8 mouse cellular contexts compared by ENCODE assay signal in the genomic region with DNA sequence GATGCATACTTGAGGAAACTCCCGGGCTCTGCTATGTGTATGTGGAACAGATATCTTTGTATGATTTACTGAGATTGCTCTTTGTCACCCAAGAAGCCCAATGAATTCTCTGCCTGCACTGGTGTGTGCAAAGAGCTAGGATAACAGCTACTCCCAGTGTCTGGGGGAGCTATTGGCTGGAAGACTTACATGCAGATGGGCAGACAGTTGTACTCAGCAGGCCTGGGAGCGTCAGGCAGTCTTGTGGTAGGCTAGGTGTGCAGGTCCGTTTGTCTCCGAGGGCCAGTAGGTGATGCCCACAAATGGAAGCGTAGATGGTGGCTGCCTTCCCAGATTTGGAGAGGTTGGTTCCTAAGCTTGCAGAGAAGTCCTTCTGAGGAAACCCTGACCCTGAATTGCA. TPM values are rescaled to one million over a fixed set of nuclear protein-coding genes. Genes with fewer than 3 reads are reported as not detected.
DNase-seq lines count a peak whose midpoint lies in the region; ATAC-seq and TF ChIP-seq lines count a peak whose summit lies in the region.

No protein-coding gene starts in this region.

- no peak for TF ChIP-seq CTCF in intestine, postnatal 0 days (IDR thresholded peaks at IDR 0.05; ENCODE audit: low read depth)

- no peak overlapping the region for H3K27ac ChIP-seq in limb, embryonic 12.5 days
- H3K27ac ChIP-seq in limb, embryonic 10.5 days, result no peak overlapping the region
- H3K27ac ChIP-seq in embryonic facial prominence, embryonic 10.5 days (replicated peaks), result peak overlapping the region; percentile 63
- no peak overlapping the region for H3K27ac ChIP-seq in intestine, postnatal 0 days (ENCODE audit: low read depth, low read length)

- H3K4me2 ChIP-seq in limb, embryonic 12.5 days, result 0 out of 2 replicates have a peak overlapping the region, but pooled peaks have one; percentile 96
- peak overlapping the region; percentile 92 for H3K4me2 ChIP-seq in intestine, postnatal 0 days (replicated peaks; ENCODE audit: low read depth)

- no peak for ATAC-seq in limb, embryonic 12.5 days (ENCODE audit: insufficient number of reproducible peaks, insufficient read depth, low FRiP score, low TSS enrichment, low read depth)
- no peak for ATAC-seq in intestine, postnatal 0 days
- no peak for ATAC-seq in CD4-positive, CD25-positive, alpha-beta regulatory T cell, adult 4 months

- no peak for DNase-seq in limb, embryonic 10.5 days (ENCODE audit: low spot score)
- DNase-seq in embryonic facial prominence, embryonic 10.5 days (ENCODE audit: low spot score), result peak; percentile 21
- DNase-seq in right cerebral cortex, postnatal 25 days, result peak; percentile 26
- DNase-seq in embryo, embryonic 10 days (ENCODE audit: low spot score), result no peak
- DNase-seq in lung, postnatal 10 days, result no peak

- H3K36me3 ChIP-seq in limb, embryonic 12.5 days, result no peaks in the 10 kb centered on the region
- H3K36me3 ChIP-seq in limb, embryonic 10.5 days, result no peaks in the 10 kb centered on the region
- no peaks in the 10 kb centered on the region for H3K36me3 ChIP-seq in embryonic facial prominence, embryonic 10.5 days (replicated peaks)
- H3K36me3 ChIP-seq in intestine, postnatal 0 days (ENCODE audit: control insufficient read depth, insufficient read depth), result peaks cover 6% of the 10 kb centered on the region; the same call in 1 of the 2 replicates

- no peak overlapping the region for H3K9ac ChIP-seq in limb, embryonic 12.5 days (replicated peaks)
- no peak overlapping the region for H3K9ac ChIP-seq in intestine, postnatal 0 days (ENCODE audit: low read depth, low read length)

- H3K27me3 ChIP-seq in limb, embryonic 12.5 days, result peaks cover 54% of the 10 kb centered on the region
- H3K27me3 ChIP-seq in limb, embryonic 10.5 days (ENCODE audit: low read depth, poor library complexity, severe bottlenecking), result peaks cover 43% of the 10 kb centered on the region
- peaks cover 43% of the 10 kb centered on the region for H3K27me3 ChIP-seq in embryonic facial prominence, embryonic 10.5 days (replicated peaks; ENCODE audit: low read depth, poor library complexity, severe bottlenecking)
- H3K27me3 ChIP-seq in intestine, postnatal 0 days (replicated peaks; ENCODE audit: control insufficient read depth, insufficient read depth, low read length), result no peaks in the 10 kb centered on the region

- H3K4me1 ChIP-seq in limb, embryonic 12.5 days (replicated peaks), result peaks cover 12% of the 10 kb centered on the region
- H3K4me1 ChIP-seq in limb, embryonic 10.5 days, result peaks cover 33% of the 10 kb centered on the region
- H3K4me1 ChIP-seq in embryonic facial prominence, embryonic 10.5 days, result peaks cover 58% of the 10 kb centered on the region
- 0 out of 2 replicates have a peak, but pooled peaks cover 8% of the 10 kb centered on the region for H3K4me1 ChIP-seq in intestine, postnatal 0 days (replicated peaks; ENCODE audit: control insufficient read depth, insufficient read depth, low read length)

- no peaks in the 10 kb centered on the region for H3K9me3 ChIP-seq in limb, embryonic 12.5 days
- H3K9me3 ChIP-seq in limb, embryonic 10.5 days (replicated peaks), result no peaks in the 10 kb centered on the region
- H3K9me3 ChIP-seq in embryonic facial prominence, embryonic 10.5 days, result no peaks in the 10 kb centered on the region
- H3K9me3 ChIP-seq in intestine, postnatal 0 days (ENCODE audit: control insufficient read depth), result no peaks in the 10 kb centered on the region

- H3K4me3 ChIP-seq in limb, embryonic 12.5 days (replicated peaks), result no peak overlapping the region
- no peak overlapping the region for H3K4me3 ChIP-seq in limb, embryonic 10.5 days
- H3K4me3 ChIP-seq in embryonic facial prominence, embryonic 10.5 days, result peak overlapping the region; percentile 72
- H3K4me3 ChIP-seq in intestine, postnatal 0 days (ENCODE audit: low read depth, low read length), result no peak overlapping the region

- WGBS in limb, embryonic 12.5 days, result 80% methylated on average over 5 of the region's 5 CpGs
- WGBS in limb, embryonic 10.5 days, result 81% methylated on average over 5 of the region's 5 CpGs
- 57% methylated on average over 5 of the region's 5 CpGs for WGBS in embryonic facial prominence, embryonic 10.5 days
- WGBS in intestine, postnatal 0 days, result 85% methylated on average over 5 of the region's 5 CpGs

RNA-seq across cellular contexts. Expression of gene Tnik, which starts 2.6 kb away (rescaled TPM):
- 7.1 and 9.7 TPM in 2 replicates for polyA plus RNA-seq in limb, embryonic 12.5 days (2016; fragmentation: Nextera tagmentation; extraction: Ambion mirVana)
- polyA plus RNA-seq in limb, embryonic 10.5 days (2016; fragmentation: Nextera tagmentation; extraction: Ambion mirVana), result 1.9 and 2.6 TPM in 2 replicates
- polyA plus RNA-seq in embryonic facial prominence, embryonic 10.5 days (2016; fragmentation: Nextera tagmentation; extraction: Ambion mirVana), result 12.8 and 13.0 TPM in 2 replicates
- 7.9 and 11.3 TPM in 2 replicates for polyA plus RNA-seq in intestine, postnatal 0 days (2015; fragmentation: Nextera tagmentation; extraction: Ambion mirVana)
- 10 to 100 TPM; 63.1 to 70.1 TPM for polyA plus RNA-seq in CD4-positive, CD25-positive, alpha-beta regulatory T cell, adult 4 months (2017; shearing (Covaris generic))

Comparison
In these comparisons a context has a peak if more than half of its experiments do, and no peak if none do; other contexts are left out.
1. DNase-seq: peak in embryonic facial prominence, embryonic 10.5 days (single experiment) and right cerebral cortex, postnatal 25 days (single experiment); none in limb, embryonic 10.5 days (single experiment), embryo, embryonic 10 days (single experiment) and lung, postnatal 10 days (single experiment).